Mouse (Mus musculus): ENCODE measurements around the gene Slitrk3.

GRCm38 (mm10) chr3:73002933-73003696 is 54.5 kb downstream of the Slitrk3 start:
- TF ChIP-seq CTCF (IDR thresholded peaks at IDR 0.05) (no peak), POLR2A (IDR thresholded peaks at IDR 0.05; ENCODE audit: insufficient read depth, low read depth, low read length) (no peak), EP300 (IDR thresholded peaks at IDR 0.05; ENCODE audit: insufficient read depth, low read depth, low read length) (no peak)
